Mouse (Mus musculus): ENCODE data around the gene Arap1.

Gene Arap1

DNA sequence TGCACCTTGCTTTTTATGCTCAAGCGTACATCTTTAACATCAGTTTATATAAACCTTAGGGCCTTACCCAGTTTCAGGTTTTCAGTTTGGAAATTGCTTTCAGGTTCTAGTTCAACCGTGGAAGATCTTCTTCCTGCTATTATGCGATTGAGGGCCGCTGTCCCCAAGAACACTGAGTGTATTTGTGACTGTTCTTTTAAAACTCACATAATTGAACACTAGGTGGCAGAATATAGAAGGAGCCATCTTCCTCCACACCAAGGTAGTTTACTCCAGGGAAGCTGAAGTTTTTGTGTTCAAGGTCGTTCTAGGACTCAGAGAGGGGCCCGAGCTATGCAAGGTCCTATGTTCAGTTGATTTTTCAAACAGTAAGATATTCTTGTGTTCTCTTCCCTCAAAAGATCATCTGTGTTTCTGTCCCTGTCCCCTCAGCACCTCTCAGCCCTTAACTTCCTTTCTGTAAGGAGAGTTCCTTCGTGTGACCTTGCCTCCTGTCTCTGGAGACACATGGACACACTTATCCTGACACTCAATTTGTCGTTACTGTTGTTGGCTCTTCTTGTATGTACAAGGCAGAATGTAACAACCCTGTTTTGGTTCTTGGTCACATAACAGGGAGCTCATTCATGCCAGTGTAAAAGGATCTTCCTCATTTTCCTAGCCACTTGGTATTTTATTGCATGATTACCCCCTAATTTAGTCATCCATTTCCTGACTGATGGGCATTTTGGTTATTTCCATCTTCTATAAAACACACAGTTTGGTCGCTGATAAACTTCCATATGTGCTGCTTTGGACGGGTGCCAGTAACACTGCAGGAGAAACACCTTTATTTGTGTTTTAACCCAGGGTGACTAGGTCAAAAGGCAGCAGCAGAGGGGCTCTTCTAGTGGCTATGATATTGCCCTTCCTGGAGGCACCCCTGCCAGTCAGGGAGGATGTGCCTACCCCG is 20.3 kb downstream of the Arap1 start:
- peak; percentile 27 to 43 for DNase-seq

- peak; percentile 35 to 44 for DNase-seq
Observed at GRCm38 (mm10) chr7:101369666-101370065, 21.8 kb downstream of the Arap1 start.

DNA sequence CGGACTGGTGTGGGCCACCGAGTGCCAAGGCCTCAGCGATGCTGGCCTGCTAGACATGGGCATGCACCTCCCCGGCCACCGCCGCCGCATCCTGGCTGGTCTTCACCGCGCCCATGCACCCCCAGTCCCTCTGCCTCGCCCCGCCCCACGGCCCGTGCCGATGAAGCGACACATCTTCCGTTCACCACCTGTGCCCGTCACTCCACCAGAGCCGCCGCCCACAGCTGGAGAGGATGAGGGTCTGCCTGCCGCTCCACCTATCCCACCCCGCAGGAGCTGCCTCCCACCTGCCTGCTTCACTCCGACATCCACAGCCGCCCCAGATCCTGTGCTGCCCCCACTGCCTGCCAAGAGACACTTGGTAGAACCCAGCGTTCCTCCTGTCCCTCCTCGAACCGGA is 25.2 kb downstream of the Arap1 start:
- no peak for DNase-seq

DNA sequence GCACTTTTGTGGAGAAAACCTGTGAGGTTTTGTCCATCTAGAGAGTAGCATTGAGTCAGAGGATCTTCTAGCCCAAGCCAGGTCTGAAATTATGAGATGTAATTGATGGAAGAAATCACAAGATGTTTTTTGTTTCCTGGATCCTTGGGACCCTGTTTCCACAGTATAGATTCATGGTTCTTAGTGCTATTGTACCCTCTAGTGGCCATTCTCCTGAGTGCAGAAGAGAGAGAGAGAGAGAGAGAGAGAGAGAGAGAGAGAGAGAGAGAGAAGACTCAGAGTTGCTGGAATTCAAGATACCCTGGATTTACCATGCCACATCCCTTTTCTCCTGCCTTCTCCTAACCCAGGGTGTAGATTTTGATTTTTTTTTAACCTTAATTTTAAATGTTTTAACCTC is 26.3 kb downstream of the Arap1 start:
- peak; percentile 47 to 52 for DNase-seq

DNA sequence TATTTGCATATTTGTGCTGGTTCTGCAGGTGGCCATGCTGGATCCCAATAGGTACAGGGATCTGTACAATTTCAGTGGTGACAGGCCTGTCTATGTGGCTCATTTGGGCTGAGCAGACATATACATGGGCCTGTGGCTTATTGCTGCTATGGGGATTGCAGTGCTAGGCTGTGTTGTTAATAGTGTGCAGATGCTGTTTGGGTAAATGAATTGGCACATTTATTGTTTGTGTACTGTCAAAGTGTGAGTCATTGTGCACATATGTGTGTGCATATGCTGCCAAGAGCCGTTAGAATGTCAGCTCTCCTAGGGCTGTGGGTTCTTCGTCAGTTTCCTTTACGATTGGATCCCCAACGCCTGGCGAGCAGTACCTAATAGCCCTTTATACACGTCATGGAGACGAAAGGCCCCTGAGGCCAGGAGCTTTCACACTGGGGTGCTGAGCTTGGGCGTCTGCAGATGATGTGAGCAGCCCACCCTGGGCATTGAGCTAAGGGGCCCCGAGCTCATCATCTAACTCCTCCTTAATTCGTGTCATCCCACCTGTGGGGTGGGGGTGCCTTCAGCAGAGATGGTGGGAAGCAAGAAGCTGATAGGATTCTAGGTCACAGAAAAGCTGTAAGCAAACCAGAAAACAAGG is 29.0 kb downstream of the Arap1 start:
- no peak for DNase-seq

DNA sequence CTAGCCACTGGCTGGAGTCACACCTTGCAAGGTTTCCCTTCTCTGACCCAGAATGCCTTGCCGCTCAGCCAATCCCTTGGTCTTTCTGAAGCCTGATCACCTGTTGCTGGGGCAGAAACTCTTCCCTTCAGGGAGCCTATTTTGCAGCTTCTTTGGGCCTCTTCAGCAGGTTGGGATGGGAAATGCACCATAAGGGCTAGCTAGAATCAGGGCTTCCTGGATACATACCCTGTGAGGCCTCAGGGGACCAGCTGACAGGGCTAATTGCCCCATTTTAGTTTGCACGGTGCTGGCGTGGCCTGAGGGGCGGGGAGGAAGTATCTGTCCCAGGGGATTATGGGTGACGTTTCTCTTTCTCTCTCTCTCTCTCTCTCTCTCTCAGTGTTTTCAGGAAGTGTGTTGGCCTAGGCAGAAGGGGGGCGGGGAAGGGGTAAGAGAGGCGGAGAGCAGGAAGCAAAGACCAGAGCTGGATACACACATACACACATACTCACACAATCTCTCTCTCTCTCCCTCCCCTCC is 29.9 kb downstream of the Arap1 start:
- DNase-seq = peak; percentile 93 to 96

DNA sequence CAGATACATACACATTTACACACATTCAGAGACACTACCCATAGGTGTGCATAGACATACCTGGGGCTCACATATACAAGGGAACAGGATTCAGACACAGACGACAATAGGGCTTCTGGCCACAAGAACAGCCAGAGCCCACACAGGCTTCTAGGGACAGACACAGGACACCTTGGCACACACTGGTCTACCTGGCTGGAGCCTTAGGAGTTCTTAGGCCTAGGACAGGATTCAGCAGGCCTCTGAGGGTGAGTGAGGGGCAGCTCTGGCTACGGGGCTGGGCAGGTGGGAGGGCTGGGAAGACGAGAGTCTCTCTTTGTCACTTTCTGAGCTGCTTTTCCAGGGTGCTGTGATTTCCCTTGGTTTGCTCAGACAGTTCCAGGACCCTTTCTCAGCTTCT is 30.4 kb downstream of the Arap1 start:
- no peak for DNase-seq

- DNase-seq = no peak
Observed at GRCm38 (mm10) chr7:101378796-101379465, 31.1 kb downstream of the Arap1 start.

GRCm38 (mm10) chr7:101379732-101380131 is 31.9 kb downstream of the Arap1 start:
- DNase-seq = no peak

DNA sequence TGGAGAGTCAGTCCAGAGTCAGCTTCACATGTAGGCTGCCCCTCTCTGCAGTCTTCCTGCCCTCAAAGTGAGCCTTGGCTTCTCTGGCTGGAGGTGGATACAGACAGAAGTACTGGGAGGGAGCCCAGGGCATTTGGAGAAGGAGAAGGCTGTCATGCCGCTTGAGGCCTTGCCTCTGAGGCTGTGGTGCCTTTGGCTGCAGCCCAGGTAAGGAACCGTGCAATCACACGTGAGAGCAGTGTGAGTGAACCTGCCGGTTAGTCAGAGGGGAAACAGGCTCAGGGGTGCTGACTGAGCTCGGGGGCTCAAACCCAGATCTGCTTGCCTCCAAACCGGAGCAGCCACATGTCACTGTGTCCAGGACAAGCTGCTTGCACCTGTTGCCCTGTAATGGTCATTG is 33.6 kb downstream of the Arap1 start:
- no peak for DNase-seq

GRCm38 (mm10) chr7:101382378-101382777 is 34.5 kb downstream of the Arap1 start:
- DNase-seq = peak; percentile 82 to 86

DNA sequence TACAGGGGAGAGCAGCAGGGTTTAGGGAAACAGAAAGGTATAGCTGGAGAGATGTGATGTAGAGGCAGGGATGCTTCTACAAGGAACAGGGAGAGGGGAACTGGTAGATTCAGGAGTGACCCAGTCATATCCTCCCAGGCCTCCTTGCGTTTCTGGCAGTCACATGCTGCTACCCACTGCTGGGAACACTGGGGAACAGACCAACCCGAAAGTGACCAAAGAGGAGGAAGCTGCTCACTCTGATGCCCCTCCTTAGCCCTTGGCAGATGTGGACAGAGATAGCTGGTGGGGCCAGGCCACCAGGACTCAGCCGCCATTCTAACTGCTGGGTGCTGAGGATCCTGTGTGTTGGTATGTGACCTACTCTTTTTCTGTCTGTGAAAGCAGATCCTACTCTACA is 35.9 kb downstream of the Arap1 start:
- no peak for DNase-seq

DNA sequence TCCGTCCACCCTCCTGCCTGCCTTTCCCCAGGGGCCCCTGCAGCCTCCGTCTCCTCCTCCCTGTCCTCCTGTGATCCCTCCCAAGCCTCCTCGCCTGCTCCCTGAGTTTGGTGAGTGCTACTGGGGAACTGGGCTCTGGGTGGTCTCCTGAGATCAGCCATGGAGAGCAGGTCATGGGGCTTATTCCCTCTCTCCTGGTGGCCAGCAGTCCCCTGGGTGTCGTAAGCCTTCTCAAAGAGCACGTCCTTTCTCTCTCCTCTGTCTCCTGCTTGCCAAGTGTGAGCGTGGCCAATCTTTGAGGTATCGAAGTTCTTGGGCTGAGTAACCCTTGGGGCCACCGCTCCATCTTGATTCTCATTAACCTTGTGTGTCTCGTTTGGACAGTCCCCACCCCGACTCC is 37.1 kb downstream of the Arap1 start:
- DNase-seq = no peak

DNA sequence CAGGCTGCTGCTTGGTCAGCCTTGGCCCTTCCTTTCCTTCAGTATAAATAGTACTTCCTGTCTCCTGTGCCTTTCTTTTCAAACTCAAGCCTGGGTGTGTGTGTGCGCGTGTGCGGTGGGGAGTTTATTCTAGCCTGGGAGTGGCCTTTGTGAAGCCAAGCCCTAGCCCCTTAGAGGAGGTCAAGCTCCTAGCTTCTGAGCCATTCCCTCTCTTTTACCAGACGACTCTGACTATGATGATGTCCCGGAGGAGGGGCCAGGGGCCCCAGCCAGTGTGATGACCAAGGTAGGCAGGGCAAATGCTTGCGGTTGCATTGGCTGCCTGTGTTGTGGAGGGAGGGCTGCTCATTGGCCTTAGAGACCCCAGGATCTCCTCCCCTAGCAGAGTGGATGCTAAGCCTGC is 37.5 kb downstream of the Arap1 start:
- DNase-seq = no peak

- DNase-seq = no peak
Observed at GRCm38 (mm10) chr7:101385866-101386452, 38.1 kb downstream of the Arap1 start.

DNA sequence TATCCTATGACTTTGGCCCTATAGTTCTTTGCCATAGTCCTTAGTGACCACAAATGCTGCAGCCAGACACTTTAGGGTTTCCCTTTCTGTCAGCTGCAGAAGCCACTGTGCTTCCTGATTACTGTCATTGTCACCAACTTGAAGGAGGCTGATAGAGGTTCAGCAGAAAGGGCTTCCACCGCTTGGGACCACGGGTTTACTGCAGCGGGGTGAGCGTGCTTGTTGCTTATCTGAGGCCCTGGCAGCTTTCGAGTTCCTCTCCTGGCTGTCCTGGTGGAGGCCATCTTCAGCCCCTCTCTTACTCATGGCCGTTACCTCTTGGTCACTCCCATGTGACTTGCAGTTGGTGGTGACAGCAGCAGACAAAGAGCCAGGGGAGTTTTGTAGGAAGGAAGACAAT is 41.4 kb downstream of the Arap1 start:
- DNase-seq = no peak

DNA sequence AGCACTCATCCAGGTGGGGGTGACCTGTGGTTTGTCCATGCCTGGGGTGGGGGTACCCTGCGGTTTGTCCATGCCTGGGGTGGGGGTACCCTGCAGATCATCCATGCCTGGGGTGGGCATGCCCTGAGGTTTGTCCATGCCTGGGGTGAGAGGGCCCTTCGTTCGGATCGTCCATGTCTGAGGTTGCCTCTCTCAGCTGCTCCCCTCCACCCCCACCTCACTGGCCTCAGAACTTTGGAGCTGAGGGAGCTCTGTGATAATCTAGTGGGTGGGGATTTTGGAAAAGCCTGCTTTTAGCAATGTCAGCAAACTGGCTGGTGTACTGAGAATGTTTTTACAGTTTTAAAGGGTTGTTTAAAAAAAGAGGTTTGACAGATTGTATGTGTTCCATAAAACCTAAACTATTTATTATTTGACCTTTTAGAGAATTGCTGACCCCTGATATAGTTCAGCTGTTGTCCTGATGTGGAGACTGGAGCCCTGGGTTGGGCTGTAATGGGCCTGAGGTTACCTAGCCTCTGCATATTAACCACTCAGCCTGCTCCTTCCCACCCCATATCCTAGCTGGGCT is 44.1 kb downstream of the Arap1 start:
- DNase-seq = no peak

DNA sequence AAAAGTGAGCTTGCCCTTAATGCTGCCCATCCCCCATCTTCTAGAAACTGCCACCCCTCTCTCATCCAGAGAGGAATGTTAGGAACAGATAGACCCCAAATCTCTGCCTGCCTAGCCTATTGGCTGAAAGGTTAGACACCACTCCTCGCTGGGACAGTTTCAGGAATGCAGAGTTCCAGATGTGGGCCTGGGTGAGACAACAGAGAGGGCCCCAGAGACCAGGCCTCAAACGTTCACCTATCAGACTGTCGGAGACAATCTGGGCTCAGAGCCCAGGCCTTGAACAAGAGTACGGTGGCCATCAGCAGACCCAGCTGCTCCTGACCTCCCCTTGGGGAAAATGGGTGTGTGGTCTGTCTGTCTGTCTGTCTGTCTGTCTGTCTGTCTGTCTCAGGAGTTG is 45.1 kb downstream of the Arap1 start:
- DNase-seq = no peak

- DNase-seq = no peak
Observed at GRCm38 (mm10) chr7:101393694-101394504, 46.0 kb downstream of the Arap1 start.

DNA sequence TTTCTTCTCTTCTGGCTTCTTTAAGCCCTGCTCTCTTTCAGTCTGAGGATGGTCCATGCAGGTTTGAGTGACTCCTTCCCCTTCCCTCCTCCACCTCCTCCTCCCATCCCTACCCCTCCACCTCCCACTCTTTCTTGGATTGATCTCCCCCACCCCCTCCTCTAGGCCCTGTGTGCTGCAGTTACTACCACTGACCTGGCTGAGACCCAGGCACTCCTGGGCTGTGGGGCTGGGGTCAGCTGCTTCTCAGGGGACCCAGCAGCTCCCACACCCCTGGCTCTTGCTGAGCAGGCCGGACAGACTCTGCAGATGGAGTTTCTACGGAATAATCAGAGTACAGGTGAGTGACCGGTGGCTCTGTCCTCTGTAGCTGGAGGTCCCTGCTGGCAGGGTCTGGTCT is 46.7 kb downstream of the Arap1 start:
- no peak for DNase-seq

- no peak for DNase-seq
Observed at GRCm38 (mm10) chr7:101395471-101395870, 47.6 kb downstream of the Arap1 start.

- DNase-seq = no peak
Observed at GRCm38 (mm10) chr7:101397175-101397574, 49.3 kb downstream of the Arap1 start.

Measured in B cell, adult 2 months (primary cell).